Mouse (Mus musculus) activated CD4-positive, CD25-positive, alpha-beta regulatory T cell, adult 4 months (primary cell): ENCODE results near the gene Sipa1l2. TPM values are rescaled to one million over a fixed set of nuclear protein-coding genes. Genes with fewer than 3 reads are reported as not detected.

Source experiments
- ATAC-seq: one replicate; pipeline ENCODE4 v1.8.0; 2017
- polyA plus RNA-seq, 2 experiments: library from polyadenylated mRNA; unstranded; fragments of 100-300 nt; shearing (Covaris generic); gene quantifications; one replicate each; pipeline ENCODE4 v1.2.1; 2017

Sipa1l2 gene
- polyA plus RNA-seq, 2 experiments from 2014 or later = 1.3 to 2.2 TPM

GRCm38 (mm10) chr8:125576127-125576526, 6.5 kb upstream of the Sipa1l2 start:
- no peak for ATAC-seq

- ATAC-seq = no peak
Observed at GRCm38 (mm10) chr8:125574280-125574679, 4.7 kb upstream of the Sipa1l2 start.

GRCm38 (mm10) chr8:125572246-125572645, 2.6 kb upstream of the Sipa1l2 start:
- no peak for ATAC-seq

GRCm38 (mm10) chr8:125570835-125571465, 1.3 kb upstream of the Sipa1l2 start:
- no peak for ATAC-seq

- ATAC-seq = no peak
Observed at GRCm38 (mm10) chr8:125570389-125570788, 781 bp upstream of the Sipa1l2 start.

GRCm38 (mm10) chr8:125568851-125569532, 616 bp downstream of the Sipa1l2 start:
- peak; percentile 18 for ATAC-seq

GRCm38 (mm10) chr8:125568421-125568850, 1.2 kb downstream of the Sipa1l2 start:
- no peak for ATAC-seq

GRCm38 (mm10) chr8:125567569-125567968, 2.0 kb downstream of the Sipa1l2 start:
- peak; percentile 50 for ATAC-seq

GRCm38 (mm10) chr8:125562878-125563277, 6.7 kb downstream of the Sipa1l2 start:
- no peak for ATAC-seq

GRCm38 (mm10) chr8:125560825-125561490, 8.7 kb downstream of the Sipa1l2 start:
- peak; percentile 19 for ATAC-seq

- no peak for ATAC-seq
Observed at GRCm38 (mm10) chr8:125559066-125559653, 10.4 kb downstream of the Sipa1l2 start.

GRCm38 (mm10) chr8:125558109-125559065, 11.2 kb downstream of the Sipa1l2 start:
- ATAC-seq = peak; percentile 76

GRCm38 (mm10) chr8:125557391-125558108, 12.1 kb downstream of the Sipa1l2 start:
- ATAC-seq = no peak

- no peak for ATAC-seq
Observed at GRCm38 (mm10) chr8:125556706-125557105, 12.9 kb downstream of the Sipa1l2 start.

- no peak for ATAC-seq
Observed at GRCm38 (mm10) chr8:125550567-125550966, 19.0 kb downstream of the Sipa1l2 start.

- ATAC-seq = no peak
Observed at GRCm38 (mm10) chr8:125547296-125547695, 22.3 kb downstream of the Sipa1l2 start.

GRCm38 (mm10) chr8:125545866-125546265, 23.7 kb downstream of the Sipa1l2 start:
- ATAC-seq = no peak

GRCm38 (mm10) chr8:125542893-125543613, 26.6 kb downstream of the Sipa1l2 start:
- ATAC-seq = no peak

- ATAC-seq = no peak
Observed at GRCm38 (mm10) chr8:125539056-125540013, 30.3 kb downstream of the Sipa1l2 start.
